Mouse (Mus musculus) lung, postnatal 0 days (tissue): ENCODE measurements at regions not wholly inside any gene's neighbourhood (a gene's known extent, or its start where the extent isn't known, plus 50 kb on each side); places are given as distances from the start of the nearest gene placed in this dataset.

Experiments
- CTCF ChIP-seq: IDR thresholded peaks from 2 replicates; pipeline ENCODE4 v1.5.1; 2016; ENCODE audit warnings: antibody characterized with exemption, mild to moderate bottlenecking
- EP300 ChIP-seq: IDR thresholded peaks from 2 replicates; pipeline ENCODE4 v1.6.1; 2016; ENCODE audit warnings: antibody characterized with exemption, mild to moderate bottlenecking, control low read depth

GRCm38 (mm10) chr13:16626584-16626983 is 614.9 kb downstream of the Inhba start:
- TF ChIP-seq CTCF, result no peak
- TF ChIP-seq EP300, result no peak
